Mouse (Mus musculus): ENCODE results near the gene Maff. TPM values are rescaled to one million over a fixed set of nuclear protein-coding genes. Genes with fewer than 3 reads are reported as not detected.
A peak's percentile ranks its signal among the peaks of the same experiment; 100 is the strongest.

Maff gene
- total and polyA plus RNA-seq, 2 experiments from 2014 or later = 1.8 to 19.4 TPM

- TF ChIP-seq CTCF (IDR thresholded peaks at IDR 0.05; ENCODE audit: low read depth) (no peak), EP300 (IDR thresholded peaks at IDR 0.05; ENCODE audit: low read depth) (no peak)
- no peaks in the 10 kb centered on the region for H3K9me3 ChIP-seq (replicated peaks; ENCODE audit: control insufficient read depth, low read length)
- no peaks in the 10 kb centered on the region for H3K36me3 ChIP-seq (replicated peaks; ENCODE audit: control insufficient read depth, insufficient read depth, low read length)
- H3K9ac ChIP-seq (replicated peaks; ENCODE audit: low read depth, low read length) = peak overlapping the region; percentile 62
- H3K27me3 ChIP-seq (ENCODE audit: control insufficient read depth, insufficient read depth, low read length) = no peaks in the 10 kb centered on the region
- peak overlapping the region; percentile 77 for H3K4me2 ChIP-seq (ENCODE audit: low read depth, low read length)
- peaks cover 50% of the 10 kb centered on the region for H3K4me1 ChIP-seq (ENCODE audit: control insufficient read depth, insufficient read depth)
- H3K4me3 ChIP-seq (ENCODE audit: low read depth, low read length) = peak overlapping the region; percentile 52
- H3K27ac ChIP-seq (ENCODE audit: low read depth) = peak overlapping the region; percentile 85
- DNase-seq (ENCODE audit: low spot score) (peak; percentile 34), ATAC-seq (ENCODE audit: insufficient read depth, low read depth) (no peak)
- 21% methylated on average over 20 of the region's 20 CpGs for WGBS
These were observed 19.2 kb upstream of the Maff start for GRCm38 (mm10) chr15:79326971-79327961.

GRCm38 (mm10) chr15:79328058-79328938, 18.1 kb upstream of the Maff start, which contains the start of gene Pla2g6:
Gene Pla2g6, minus strand, starts transcription at chr15:79328390.
- H3K9ac ChIP-seq (replicated peaks; ENCODE audit: low read depth, low read length) = peak within 1 kb of the TSS; percentile 62
- H3K9me3 ChIP-seq (replicated peaks; ENCODE audit: control insufficient read depth, low read length) = no peaks in the 10 kb centered on the region
- peaks cover 41% of the 10 kb centered on the region for H3K4me1 ChIP-seq (ENCODE audit: control insufficient read depth, insufficient read depth)
- peak within 1 kb of the TSS; percentile 52 for H3K4me3 ChIP-seq (ENCODE audit: low read depth, low read length)
- no peaks in the 10 kb centered on the region for H3K27me3 ChIP-seq (ENCODE audit: control insufficient read depth, insufficient read depth, low read length)
- 3% methylated on average over 46 of the region's 46 CpGs for WGBS
- peak within 1 kb of the TSS; percentile 77 for H3K4me2 ChIP-seq (ENCODE audit: low read depth, low read length)
- peak within 1 kb of the TSS; percentile 85 for H3K27ac ChIP-seq (ENCODE audit: low read depth)
- ATAC-seq (ENCODE audit: insufficient read depth, low read depth) = peak; percentile 94
- peak; percentile 97 for DNase-seq (ENCODE audit: low spot score)
- H3K36me3 ChIP-seq (replicated peaks; ENCODE audit: control insufficient read depth, insufficient read depth, low read length) = no peaks in the 10 kb centered on the region
- no peak; the same call in 1 of the 2 replicates for TF ChIP-seq EP300 (IDR thresholded peaks at IDR 0.05; ENCODE audit: low read depth)
- no peak for TF ChIP-seq CTCF (IDR thresholded peaks at IDR 0.05; ENCODE audit: low read depth)

- Histone ChIP-seq H3K27me3 (ENCODE audit: control insufficient read depth, insufficient read depth, low read length) (no peaks in the 10 kb centered on the region), H3K9ac (replicated peaks; ENCODE audit: low read depth, low read length) (no peak overlapping the region), H3K4me2 (ENCODE audit: low read depth, low read length) (peak overlapping the region; percentile 77; the same call in 1 of the 2 replicates), H3K4me3 (ENCODE audit: low read depth, low read length) (no peak overlapping the region), H3K9me3 (replicated peaks; ENCODE audit: control insufficient read depth, low read length) (no peaks in the 10 kb centered on the region), H3K4me1 (ENCODE audit: control insufficient read depth, insufficient read depth) (peaks cover 35% of the 10 kb centered on the region), H3K27ac (ENCODE audit: low read depth) (no peak overlapping the region), H3K36me3 (replicated peaks; ENCODE audit: control insufficient read depth, insufficient read depth, low read length) (no peaks in the 10 kb centered on the region)
- no peak for ATAC-seq (ENCODE audit: insufficient read depth, low read depth)
- DNase-seq (ENCODE audit: low spot score) = no peak
- TF ChIP-seq EP300 (IDR thresholded peaks at IDR 0.05; ENCODE audit: low read depth) (no peak), CTCF (IDR thresholded peaks at IDR 0.05; ENCODE audit: low read depth) (no peak)
- 84% methylated on average over 4 of the region's 4 CpGs for WGBS
These were observed 17.5 kb upstream of the Maff start for GRCm38 (mm10) chr15:79328939-79329275.

GRCm38 (mm10) chr15:79329346-79329978, 17.0 kb upstream of the Maff start:
- 97% methylated on average over 6 of the region's 6 CpGs for WGBS
- Histone ChIP-seq H3K9me3 (replicated peaks; ENCODE audit: control insufficient read depth, low read length) (no peaks in the 10 kb centered on the region), H3K4me3 (ENCODE audit: low read depth, low read length) (no peak overlapping the region), H3K4me2 (ENCODE audit: low read depth, low read length) (no peak overlapping the region), H3K27me3 (ENCODE audit: control insufficient read depth, insufficient read depth, low read length) (no peaks in the 10 kb centered on the region), H3K36me3 (replicated peaks; ENCODE audit: control insufficient read depth, insufficient read depth, low read length) (no peaks in the 10 kb centered on the region), H3K4me1 (ENCODE audit: control insufficient read depth, insufficient read depth) (peaks cover 30% of the 10 kb centered on the region), H3K9ac (replicated peaks; ENCODE audit: low read depth, low read length) (no peak overlapping the region), H3K27ac (ENCODE audit: low read depth) (no peak overlapping the region)
- no peak for ATAC-seq (ENCODE audit: insufficient read depth, low read depth)
- no peak for DNase-seq (ENCODE audit: low spot score)
- TF ChIP-seq CTCF (IDR thresholded peaks at IDR 0.05; ENCODE audit: low read depth) (no peak; the same call in 1 of the 2 replicates), EP300 (IDR thresholded peaks at IDR 0.05; ENCODE audit: low read depth) (no peak)

GRCm38 (mm10) chr15:79329979-79330363, 16.4 kb upstream of the Maff start:
- no peaks in the 10 kb centered on the region for H3K9me3 ChIP-seq (replicated peaks; ENCODE audit: control insufficient read depth, low read length)
- H3K4me1 ChIP-seq (ENCODE audit: control insufficient read depth, insufficient read depth) = peaks cover 25% of the 10 kb centered on the region
- no peak overlapping the region for H3K9ac ChIP-seq (replicated peaks; ENCODE audit: low read depth, low read length)
- 85% methylated on average over 6 of the region's 6 CpGs for WGBS
- no peaks in the 10 kb centered on the region for H3K36me3 ChIP-seq (replicated peaks; ENCODE audit: control insufficient read depth, insufficient read depth, low read length)
- DNase-seq (ENCODE audit: low spot score) (no peak), ATAC-seq (ENCODE audit: insufficient read depth, low read depth) (no peak)
- no peak overlapping the region for H3K4me2 ChIP-seq (ENCODE audit: low read depth, low read length)
- H3K27ac ChIP-seq (ENCODE audit: low read depth) = no peak overlapping the region
- TF ChIP-seq EP300 (IDR thresholded peaks at IDR 0.05; ENCODE audit: low read depth) = no peak
- no peak for TF ChIP-seq CTCF (IDR thresholded peaks at IDR 0.05; ENCODE audit: low read depth)
- no peaks in the 10 kb centered on the region for H3K27me3 ChIP-seq (ENCODE audit: control insufficient read depth, insufficient read depth, low read length)
- H3K4me3 ChIP-seq (ENCODE audit: low read depth, low read length) = no peak overlapping the region
